Mouse (Mus musculus): ENCODE results near the gene Sytl3.

- TF ChIP-seq CTCF (IDR thresholded peaks at IDR 0.05; ENCODE audit: borderline replicate concordance, extremely low read depth, insufficient read depth, insufficient read length), result no peak
- no peak for TF ChIP-seq POLR2A (IDR thresholded peaks at IDR 0.05; ENCODE audit: borderline replicate concordance, extremely low read depth, insufficient read depth, insufficient read length, poor library complexity, severe bottlenecking)
These were observed 120.7 kb downstream of the Sytl3 start for GRCm38 (mm10) chr17:6779632-6780031.

All from brain, embryonic 14.5 days (tissue).